Mouse (Mus musculus): ENCODE data around the gene Rack1. TPM values are rescaled to one million over a fixed set of nuclear protein-coding genes. Genes with fewer than 3 reads are reported as not detected.

Gene Rack1
- polyA plus RNA-seq, 1 experiment from 2014 or later, result 390 TPM

DNA sequence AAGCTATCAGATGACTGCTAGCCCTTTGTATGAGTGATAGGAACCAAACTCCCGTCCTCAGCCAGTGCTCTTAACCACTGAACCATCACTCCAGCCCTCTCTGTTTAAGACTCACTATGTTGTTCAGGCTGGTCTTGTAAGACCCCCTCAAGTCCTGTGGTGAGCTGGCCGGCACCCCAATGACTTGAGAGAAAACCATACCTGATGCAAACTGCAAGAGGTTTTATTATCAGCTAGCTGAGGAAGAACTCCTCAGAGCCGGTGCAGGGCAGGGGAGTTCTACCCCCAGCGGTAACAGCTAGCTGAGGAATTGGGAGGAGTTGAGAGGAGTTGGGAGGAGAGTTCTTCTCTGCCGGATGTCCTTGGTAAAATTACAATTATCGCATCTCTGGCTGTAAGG is 27.8 kb downstream of the Rack1 start:
- no peak overlapping the region for H3K9ac ChIP-seq (ENCODE audit: low read length)
- H3K27ac ChIP-seq (ENCODE audit: low read length), result no peak overlapping the region
- no peak for ATAC-seq (replicated peaks; ENCODE audit: extremely low read depth, insufficient read depth, low FRiP score)
- no peaks in the 10 kb centered on the region for H3K9me3 ChIP-seq (replicated peaks; ENCODE audit: control insufficient read depth, low read length)
- no peaks in the 10 kb centered on the region for H3K27me3 ChIP-seq (ENCODE audit: control insufficient read depth, insufficient read depth, low read length)
- peaks cover 4% of the 10 kb centered on the region; the same call in 1 of the 2 replicates for H3K4me1 ChIP-seq (ENCODE audit: control insufficient read depth, insufficient read depth, low read length)
- no peak overlapping the region for H3K4me3 ChIP-seq (ENCODE audit: low read length)
- no peak overlapping the region for H3K4me2 ChIP-seq (ENCODE audit: low read depth, low read length)
- WGBS, result 68% methylated on average over 6 of the region's 6 CpGs
- H3K36me3 ChIP-seq (ENCODE audit: control insufficient read depth, insufficient read depth), result no peaks in the 10 kb centered on the region

GRCm38 (mm10) chr11:48830279-48830678 is 30.1 kb downstream of the Rack1 start:
- Histone ChIP-seq H3K4me3 (ENCODE audit: low read length) (no peak overlapping the region), H3K27me3 (ENCODE audit: control insufficient read depth, insufficient read depth, low read length) (no peaks in the 10 kb centered on the region), H3K36me3 (ENCODE audit: control insufficient read depth, insufficient read depth) (no peaks in the 10 kb centered on the region), H3K27ac (ENCODE audit: low read length) (no peak overlapping the region), H3K4me1 (ENCODE audit: control insufficient read depth, insufficient read depth, low read length) (peaks cover 4% of the 10 kb centered on the region; the same call in 1 of the 2 replicates), H3K4me2 (ENCODE audit: low read depth, low read length) (no peak overlapping the region), H3K9me3 (replicated peaks; ENCODE audit: control insufficient read depth, low read length) (no peaks in the 10 kb centered on the region), H3K9ac (ENCODE audit: low read length) (no peak overlapping the region)
- WGBS, result 27% methylated on average over 2 of the region's 2 CpGs
- no peak for ATAC-seq (replicated peaks; ENCODE audit: extremely low read depth, insufficient read depth, low FRiP score)

GRCm38 (mm10) chr11:48831273-48831672 is 31.1 kb downstream of the Rack1 start:
- no peak for ATAC-seq (replicated peaks; ENCODE audit: extremely low read depth, insufficient read depth, low FRiP score)
- WGBS, result 86% methylated on average over 2 of the region's 2 CpGs
- H3K4me3 ChIP-seq (ENCODE audit: low read length), result no peak overlapping the region
- no peaks in the 10 kb centered on the region for H3K27me3 ChIP-seq (ENCODE audit: control insufficient read depth, insufficient read depth, low read length)
- H3K9me3 ChIP-seq (replicated peaks; ENCODE audit: control insufficient read depth, low read length), result no peaks in the 10 kb centered on the region
- H3K36me3 ChIP-seq (ENCODE audit: control insufficient read depth, insufficient read depth), result no peaks in the 10 kb centered on the region
- H3K4me2 ChIP-seq (ENCODE audit: low read depth, low read length), result no peak overlapping the region
- no peak overlapping the region for H3K9ac ChIP-seq (ENCODE audit: low read length)
- peaks cover 4% of the 10 kb centered on the region; the same call in 1 of the 2 replicates for H3K4me1 ChIP-seq (ENCODE audit: control insufficient read depth, insufficient read depth, low read length)
- no peak overlapping the region for H3K27ac ChIP-seq (ENCODE audit: low read length)

DNA sequence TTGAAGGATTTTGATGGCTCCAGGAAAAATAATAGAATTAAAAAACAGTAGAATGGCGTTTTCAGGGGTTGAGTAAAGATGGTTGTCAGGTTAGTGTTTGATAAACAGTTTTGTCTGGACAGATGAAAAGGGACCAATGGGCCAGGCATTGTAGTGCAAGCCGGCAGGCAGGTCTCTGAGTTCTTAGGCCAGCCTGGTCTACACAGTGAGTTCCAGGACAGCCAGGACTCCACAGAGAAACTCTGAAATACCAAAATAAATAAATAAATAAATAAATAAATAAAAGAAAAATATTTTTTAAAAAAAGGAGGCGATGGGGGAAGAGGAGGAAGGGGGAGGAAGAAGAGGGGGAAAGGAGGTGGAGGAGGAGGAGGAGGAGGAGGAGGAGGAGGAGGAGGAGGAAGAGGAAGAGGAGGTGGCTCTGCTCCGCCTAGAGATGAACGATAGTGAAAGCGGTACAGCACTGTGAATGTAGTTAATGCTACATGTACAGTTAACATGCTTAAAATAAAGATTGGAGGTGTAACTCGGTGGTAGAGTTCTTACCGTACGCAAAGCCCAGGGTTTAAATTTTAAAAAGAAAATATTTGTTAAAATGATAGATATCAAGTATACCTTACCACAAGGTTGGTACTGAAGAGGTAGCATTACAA is 33.1 kb downstream of the Rack1 start:
- no peak for ATAC-seq (replicated peaks; ENCODE audit: extremely low read depth, insufficient read depth, low FRiP score)
- peak overlapping the region; percentile 30 for H3K4me3 ChIP-seq (ENCODE audit: low read length)
- H3K4me2 ChIP-seq (ENCODE audit: low read depth, low read length), result peak overlapping the region; percentile 80
- H3K9ac ChIP-seq (ENCODE audit: low read length), result no peak overlapping the region; the same call in 1 of the 2 replicates
- no peaks in the 10 kb centered on the region for H3K27me3 ChIP-seq (ENCODE audit: control insufficient read depth, insufficient read depth, low read length)
- H3K4me1 ChIP-seq (ENCODE audit: control insufficient read depth, insufficient read depth, low read length), result peaks cover 7% of the 10 kb centered on the region
- no peaks in the 10 kb centered on the region for H3K9me3 ChIP-seq (replicated peaks; ENCODE audit: control insufficient read depth, low read length)
- no peaks in the 10 kb centered on the region for H3K36me3 ChIP-seq (ENCODE audit: control insufficient read depth, insufficient read depth)
- WGBS, result 35% methylated on average over 8 of the region's 9 CpGs
- H3K27ac ChIP-seq (ENCODE audit: low read length), result no peak overlapping the region

DNA sequence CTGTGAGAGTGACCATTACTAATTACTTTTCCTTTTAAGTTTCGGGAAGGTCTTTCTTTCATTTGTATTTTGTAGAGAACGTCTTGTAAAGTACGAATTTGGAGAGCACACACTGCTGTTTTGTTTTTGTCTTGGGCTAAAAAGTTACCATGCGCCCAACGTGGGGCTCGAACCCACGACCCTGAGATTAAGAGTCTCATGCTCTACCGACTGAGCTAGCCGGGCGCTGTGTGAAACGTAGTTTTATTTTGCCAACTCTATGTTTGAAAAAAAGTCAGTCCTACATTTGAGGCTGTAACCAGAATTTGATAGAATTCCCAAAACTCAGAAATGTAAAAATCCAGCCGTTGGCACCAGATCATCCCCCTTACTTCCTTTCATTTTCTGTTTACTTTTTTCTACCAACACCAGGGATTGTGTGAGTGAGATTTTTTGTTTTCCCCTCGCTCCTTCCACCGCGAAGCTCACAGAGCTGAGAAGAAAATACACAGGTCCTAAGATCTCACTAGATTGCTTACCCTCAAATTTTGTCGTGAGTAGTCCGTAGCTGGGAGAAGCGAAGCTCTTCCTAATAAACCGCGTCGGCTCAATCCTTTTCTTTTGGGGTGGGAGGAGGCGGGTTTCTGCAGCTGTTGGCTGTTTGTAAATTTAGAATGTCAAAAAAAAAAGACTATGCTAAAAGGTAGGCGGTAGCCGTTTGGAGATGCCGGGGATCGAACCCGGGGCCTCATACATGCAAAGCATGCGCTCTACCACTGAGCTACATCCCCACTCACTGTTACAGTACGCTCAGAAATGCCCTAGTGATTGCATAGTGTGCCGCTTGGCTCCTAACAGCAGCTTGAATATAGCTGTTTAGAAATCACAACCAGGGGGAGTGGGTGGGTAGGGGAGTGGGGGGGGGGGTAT is 33.9 kb downstream of the Rack1 start:
- under 1% methylated on average over 30 of the region's 30 CpGs for WGBS
- peak overlapping the region; percentile 80 for H3K4me2 ChIP-seq (ENCODE audit: low read depth, low read length)
- peak overlapping the region; percentile 81 for H3K9ac ChIP-seq (ENCODE audit: low read length)
- H3K4me1 ChIP-seq (ENCODE audit: control insufficient read depth, insufficient read depth, low read length), result peaks cover 13% of the 10 kb centered on the region
- peak; percentile 85 for ATAC-seq (replicated peaks; ENCODE audit: extremely low read depth, insufficient read depth, low FRiP score)
- no peaks in the 10 kb centered on the region for H3K9me3 ChIP-seq (replicated peaks; ENCODE audit: control insufficient read depth, low read length)
- H3K36me3 ChIP-seq (ENCODE audit: control insufficient read depth, insufficient read depth), result no peaks in the 10 kb centered on the region
- no peaks in the 10 kb centered on the region for H3K27me3 ChIP-seq (ENCODE audit: control insufficient read depth, insufficient read depth, low read length)
- peak overlapping the region; percentile 85 for H3K27ac ChIP-seq (ENCODE audit: low read length)
- H3K4me3 ChIP-seq (ENCODE audit: low read length), result peak overlapping the region; percentile 84

DNA sequence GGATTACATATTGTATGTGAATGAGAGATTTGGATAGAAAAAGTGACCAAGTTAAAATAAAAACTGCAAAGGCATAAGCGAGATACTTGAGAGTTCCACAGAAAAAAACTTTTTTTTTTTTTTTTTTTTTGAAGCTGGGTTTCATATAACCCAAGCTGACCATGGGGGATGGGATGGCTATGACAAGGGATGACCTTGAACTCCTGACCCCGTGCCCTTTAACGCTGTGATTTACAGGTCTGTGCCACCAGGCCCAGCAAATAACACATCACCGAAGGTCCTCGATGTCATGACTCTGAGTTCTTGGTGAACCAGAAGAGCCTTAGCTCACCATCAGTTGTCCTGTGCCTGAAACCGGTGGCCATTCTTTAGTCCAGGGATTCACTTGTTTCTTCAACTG is 35.8 kb downstream of the Rack1 start:
- Histone ChIP-seq H3K4me3 (ENCODE audit: low read length) (no peak overlapping the region), H3K4me1 (ENCODE audit: control insufficient read depth, insufficient read depth, low read length) (peaks cover 11% of the 10 kb centered on the region), H3K9ac (ENCODE audit: low read length) (no peak overlapping the region), H3K27me3 (ENCODE audit: control insufficient read depth, insufficient read depth, low read length) (no peaks in the 10 kb centered on the region), H3K4me2 (ENCODE audit: low read depth, low read length) (no peak overlapping the region), H3K9me3 (replicated peaks; ENCODE audit: control insufficient read depth, low read length) (no peaks in the 10 kb centered on the region), H3K27ac (ENCODE audit: low read length) (no peak overlapping the region), H3K36me3 (ENCODE audit: control insufficient read depth, insufficient read depth) (no peaks in the 10 kb centered on the region)
- no peak for ATAC-seq (replicated peaks; ENCODE audit: extremely low read depth, insufficient read depth, low FRiP score)
- WGBS, result 70% methylated on average over 6 of the region's 6 CpGs

- ATAC-seq (replicated peaks; ENCODE audit: extremely low read depth, insufficient read depth, low FRiP score), result no peak
These were observed 36.8 kb downstream of the Rack1 start for GRCm38 (mm10) chr11:48836990-48837309.

DNA sequence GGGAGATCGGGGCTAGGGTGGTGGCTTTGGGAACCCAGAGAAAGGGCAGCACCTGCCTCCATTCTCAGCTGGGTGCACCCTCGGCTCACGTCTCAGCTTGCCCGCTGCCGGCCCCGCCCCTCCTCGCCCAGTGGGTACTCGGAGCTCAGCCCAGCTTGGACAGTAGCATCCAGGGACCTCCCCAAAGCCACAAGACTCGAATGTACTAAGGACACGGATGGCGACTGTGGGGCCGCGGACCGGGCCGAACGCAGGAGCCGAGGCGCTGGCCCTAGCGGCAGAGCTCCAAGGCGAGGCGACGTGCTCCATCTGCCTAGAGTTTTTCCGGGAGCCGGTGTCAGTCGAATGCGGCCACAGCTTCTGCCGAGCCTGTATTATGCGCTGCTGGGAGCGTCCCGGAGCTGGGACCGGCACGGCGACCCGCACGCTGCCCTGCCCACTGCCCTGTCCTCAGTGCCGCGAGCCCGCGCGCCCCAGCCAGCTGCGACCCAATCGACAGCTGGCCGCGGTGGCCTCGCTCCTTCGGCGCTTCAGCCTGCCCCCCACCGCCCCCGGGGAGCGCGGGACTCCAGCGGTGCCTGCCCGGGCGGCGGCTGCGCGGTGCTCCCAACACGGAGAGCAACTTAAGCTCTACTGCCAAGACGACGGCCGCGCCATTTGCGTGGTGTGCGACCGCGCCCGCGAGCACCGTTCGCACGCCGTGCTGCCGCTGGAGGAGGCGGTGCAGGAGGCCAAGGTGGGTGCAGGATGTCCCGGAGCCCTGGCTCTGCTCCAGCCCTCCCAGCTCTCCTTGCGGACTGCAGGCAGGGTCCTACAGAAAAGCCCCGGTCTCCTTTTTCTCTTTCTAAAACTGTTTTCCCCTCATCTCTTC is 37.4 kb downstream of the Rack1 start:
- peak overlapping the region; percentile 91 for H3K4me3 ChIP-seq (ENCODE audit: low read length)
- H3K4me2 ChIP-seq (ENCODE audit: low read depth, low read length), result peak overlapping the region; percentile 82
- peak; percentile 21; the same call in 1 of the 2 replicates for ATAC-seq (replicated peaks; ENCODE audit: extremely low read depth, insufficient read depth, low FRiP score)
- whole genome bisulfite sequencing, result under 1% methylated on average over 77 of the region's 77 CpGs
- H3K4me1 ChIP-seq (ENCODE audit: control insufficient read depth, insufficient read depth, low read length), result peaks cover 11% of the 10 kb centered on the region
- peak overlapping the region; percentile 82 for H3K9ac ChIP-seq (ENCODE audit: low read length)
- H3K36me3 ChIP-seq (ENCODE audit: control insufficient read depth, insufficient read depth), result no peaks in the 10 kb centered on the region
- no peaks in the 10 kb centered on the region for H3K27me3 ChIP-seq (ENCODE audit: control insufficient read depth, insufficient read depth, low read length)
- no peaks in the 10 kb centered on the region for H3K9me3 ChIP-seq (replicated peaks; ENCODE audit: control insufficient read depth, low read length)
- H3K27ac ChIP-seq (ENCODE audit: low read length), result peak overlapping the region; percentile 56

More at GRCm38 (mm10) chr11:48836990-48837309, 36.8 kb downstream of the Rack1 start:
- no peaks in the 10 kb centered on the region for H3K36me3 ChIP-seq (ENCODE audit: control insufficient read depth, insufficient read depth)
- H3K4me3 ChIP-seq (ENCODE audit: low read length), result peak overlapping the region; percentile 91
- no peaks in the 10 kb centered on the region for H3K9me3 ChIP-seq (replicated peaks; ENCODE audit: control insufficient read depth, low read length)
- H3K4me1 ChIP-seq (ENCODE audit: control insufficient read depth, insufficient read depth, low read length), result peaks cover 11% of the 10 kb centered on the region
- peak overlapping the region; percentile 82 for H3K4me2 ChIP-seq (ENCODE audit: low read depth, low read length)
- peak overlapping the region; percentile 82 for H3K9ac ChIP-seq (ENCODE audit: low read length)
- WGBS, result 21% methylated on average over 11 of the region's 11 CpGs
- no peaks in the 10 kb centered on the region for H3K27me3 ChIP-seq (ENCODE audit: control insufficient read depth, insufficient read depth, low read length)
- H3K27ac ChIP-seq (ENCODE audit: low read length), result no peak overlapping the region
